Mouse (Mus musculus) spleen, postnatal 10 days (tissue): Measurements from ENCODE around the gene Pou4f2.

ENCODE experiments used
- DNase-seq, 2 experiments: peaks; one replicate each; pipeline ENCODE4 v3.0.0; 2021 to 2022; ENCODE audit warnings: low spot score in 2 of 2

Gene Pou4f2

DNA sequence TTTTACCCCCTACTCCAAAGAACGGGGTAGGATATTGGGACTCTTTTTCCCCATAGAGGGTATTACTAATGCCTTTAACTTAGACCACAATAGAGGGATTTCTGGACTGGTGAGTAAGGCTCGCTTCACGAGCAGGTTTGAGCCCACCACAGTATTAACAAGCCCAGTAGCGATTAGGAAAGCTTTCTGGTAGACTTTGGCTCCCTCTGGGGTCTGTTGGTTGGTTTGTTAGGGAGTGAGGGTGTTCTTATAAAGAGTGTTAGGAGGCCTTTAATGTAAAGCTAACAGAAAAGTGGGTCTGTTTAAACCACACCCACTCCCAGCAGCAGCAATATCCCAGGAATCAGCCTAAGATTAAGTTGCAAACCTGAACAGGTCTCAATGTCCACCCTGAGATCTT, 17.2 kb downstream of the Pou4f2 start:
- DNase-seq, result no peak

DNA sequence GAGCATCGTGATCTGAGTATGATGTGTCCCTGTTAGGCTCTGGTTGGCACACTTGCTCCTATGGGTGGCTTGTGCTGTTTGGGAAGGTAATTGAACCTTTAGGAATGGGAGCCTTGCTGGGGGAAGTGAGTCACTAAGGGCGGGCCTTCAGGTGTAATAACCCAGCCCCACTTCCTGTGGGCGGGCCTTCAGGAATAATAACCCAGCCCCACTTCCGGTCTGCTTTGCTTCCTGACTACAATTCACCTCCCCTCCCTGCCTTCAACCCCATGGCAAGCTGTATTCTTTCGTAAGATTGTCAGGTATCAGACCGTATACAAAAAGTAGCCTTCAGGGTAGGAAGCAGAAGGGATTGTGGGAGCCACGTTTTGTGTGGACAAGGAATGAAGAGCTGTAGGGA, 45.7 kb downstream of the Pou4f2 start:
- DNase-seq, result no peak
